Mouse (Mus musculus) megakaryocyte-erythroid progenitor cell, adult 5-6 weeks (primary cell): ENCODE measurements around the gene Dpy19l3. TPM values are rescaled to one million over a fixed set of nuclear protein-coding genes. Genes with fewer than 3 reads are reported as not detected.

ENCODE experiments used
- ATAC-seq: replicated peaks from 2 replicates; pipeline ENCODE4 v1.8.0; 2016; ENCODE audit warnings: mild to moderate bottlenecking, inconsistent platforms; ENCODE audit not compliant: severe bottlenecking, poor library complexity, low FRiP score, low TSS enrichment
- total RNA-seq, 2 experiments: library from RNA; stranded (forward) in 1 of 2; stranded (reverse) in 1 of 2; fragments of 200-1000, 215-1000 nt in 1 of 2; fragments of >200 nt in 1 of 2; fragmentation: Nextera tagmentation in 1 of 2; gene quantifications; 2 replicates each; pipeline ENCODE4 v1.2.3; 2014 to 2017

The Dpy19l3 gene
- total RNA-seq, 2 experiments from 2014 or later = 8.1 to 15.0 TPM

- ATAC-seq = no peak
Measured at GRCm38 (mm10) chr7:35648239-35649069, 105.8 kb downstream of the Dpy19l3 start.

GRCm38 (mm10) chr7:35647101-35647698, 107.1 kb downstream of the Dpy19l3 start, which contains the start of gene Pdcd5:
Gene Pdcd5, minus strand, starts transcription at chr7:35647521.
- peak; percentile 72 for ATAC-seq

- 0 out of 2 replicates have a peak, but pooled peaks have one; percentile 25 for ATAC-seq
Measured at GRCm38 (mm10) chr7:35646317-35647081, 107.8 kb downstream of the Dpy19l3 start.

- no peak for ATAC-seq
Measured at GRCm38 (mm10) chr7:35640072-35640471, 114.2 kb downstream of the Dpy19l3 start.

GRCm38 (mm10) chr7:35636874-35637273, 117.4 kb downstream of the Dpy19l3 start:
- no peak for ATAC-seq

- 0 out of 2 replicates have a peak, but pooled peaks have one; percentile 52 for ATAC-seq
Measured at GRCm38 (mm10) chr7:35636229-35636628, 118.0 kb downstream of the Dpy19l3 start.

Other genes with a start within 250 kb of the Dpy19l3 start
- gene Tdrd12, start 216.7 kb downstream of the Dpy19l3 start, total RNA-seq (2014; fragmentation: Nextera tagmentation) = 0.11 TPM in 1 of 2 replicates, not detected in the other
- not detected in 2 replicates for gene Tdrd12, start 216.7 kb downstream of the Dpy19l3 start, total RNA-seq (2017)
- 116 and 170 TPM in 2 replicates for gene Nudt19, start 198.2 kb downstream of the Dpy19l3 start, total RNA-seq (2014; fragmentation: Nextera tagmentation)
- 55.2 and 71.9 TPM in 2 replicates for gene Nudt19, start 198.2 kb downstream of the Dpy19l3 start, total RNA-seq (2017)
- gene Rgs9bp, start 168.9 kb downstream of the Dpy19l3 start, total RNA-seq (2014; fragmentation: Nextera tagmentation) = 4.6 and 5.6 TPM in 2 replicates
- 3.1 and 4.0 TPM in 2 replicates for gene Rgs9bp, start 168.9 kb downstream of the Dpy19l3 start, total RNA-seq (2017)
- gene Ankrd27, start 168.2 kb downstream of the Dpy19l3 start, total RNA-seq (2014; fragmentation: Nextera tagmentation) = 56.5 and 74.1 TPM in 2 replicates
- gene Ankrd27, start 168.2 kb downstream of the Dpy19l3 start, total RNA-seq (2017) = 45.4 and 57.9 TPM in 2 replicates
- 208 and 214 TPM in 2 replicates for gene Pdcd5, start 106.9 kb downstream of the Dpy19l3 start, total RNA-seq (2014; fragmentation: Nextera tagmentation)
- gene Pdcd5, start 106.9 kb downstream of the Dpy19l3 start, total RNA-seq (2017) = 145 and 165 TPM in 2 replicates
- gene Zfp507, start 48.5 kb upstream of the Dpy19l3 start, total RNA-seq (2014; fragmentation: Nextera tagmentation) = 22.4 and 24.7 TPM in 2 replicates
- 19.5 and 24.7 TPM in 2 replicates for gene Zfp507, start 48.5 kb upstream of the Dpy19l3 start, total RNA-seq (2017)